Mouse (Mus musculus): ENCODE results near the gene Gjb3.

DNA sequence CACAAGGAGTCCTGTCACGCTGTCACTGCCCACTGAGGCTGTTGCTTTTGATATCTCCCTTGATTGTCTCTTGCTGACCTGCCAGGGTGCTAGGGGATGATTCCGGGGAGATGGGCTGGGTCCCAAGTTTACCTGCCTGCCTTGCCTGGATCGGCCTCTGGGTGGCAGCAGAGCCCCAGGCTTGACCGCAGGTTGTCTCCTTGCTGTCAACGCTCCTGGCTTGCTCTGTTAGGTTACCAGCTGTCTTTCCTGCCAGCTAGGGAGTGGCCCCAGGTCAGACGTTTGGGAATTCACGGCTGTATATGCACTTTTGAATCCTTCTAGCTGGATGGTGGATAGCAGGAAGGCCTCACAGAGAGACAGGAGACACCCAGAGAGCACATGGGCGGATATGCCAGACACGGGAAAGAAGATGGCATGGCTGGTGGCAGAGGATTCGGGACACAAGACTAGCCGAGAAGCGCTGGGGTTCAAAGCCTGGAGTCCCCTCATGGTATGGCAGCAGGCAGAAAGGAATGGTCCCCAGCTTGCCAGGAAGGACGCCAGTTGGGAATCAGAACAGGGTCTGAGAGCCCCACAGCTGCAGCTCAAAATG lies 37.8 kb upstream of the Gjb3 start:
- TF ChIP-seq CTCF (IDR thresholded peaks at IDR 0.05 in 2 of 3, conservative IDR thresholded peaks at IDR 0.05 in 1 of 3; ENCODE audit: control insufficient read depth in 1 of 3, insufficient read depth in 1 of 3, low read depth in 2 of 3, low read length in 3 of 3, poor library complexity in 1 of 3, severe bottlenecking in 1 of 3), result peak; percentile 31 to 78 (median 43); a peak in 5 of 6 replicates
- TF ChIP-seq CHD2 (IDR thresholded peaks at IDR 0.05; ENCODE audit: low read length), result no peak
- TF ChIP-seq POLR2A (IDR thresholded peaks at IDR 0.05; ENCODE audit: control insufficient read depth in 1 of 2, insufficient read depth in 1 of 2, low read depth in 1 of 2, low read length in 2 of 2, poor library complexity in 1 of 2), result no peak
